Mouse (Mus musculus) liver, embryonic 13.5 days (tissue): Measurements from ENCODE around the gene Cds1. TPM values are rescaled to one million over a fixed set of nuclear protein-coding genes. Genes with fewer than 3 reads are reported as not detected.

Experiments used
- polyA plus RNA-seq: library from polyadenylated mRNA; unstranded; fragments of >200 nt; fragmentation: Nextera tagmentation; extraction: Ambion mirVana; gene quantifications from 2 replicates; pipeline ENCODE4 v1.2.1, GENCODE M21; 2015

The Cds1 gene
- polyA plus RNA-seq, 1 experiment from 2014 or later, result 0.27 TPM

Other genes with a start within 250 kb of the Cds1 start
- 0.06 TPM in 1 of 2 replicates, not detected in the other for gene Nkx6-1, start 100.1 kb upstream of the Cds1 start, polyA plus RNA-seq